Mouse (Mus musculus) embryonic facial prominence, embryonic 12.5 days (tissue): ENCODE data around the gene Pmis2. TPM values are rescaled to one million over a fixed set of nuclear protein-coding genes. Genes with fewer than 3 reads are reported as not detected.

Experiments
- ATAC-seq: fragments of 200-750 bp; cut with Nextera tagmentation; 2 replicates; pipeline ENCODE4 v1.8.0; 2017; ENCODE audit not compliant: insufficient number of reproducible peaks, insufficient read depth, low FRiP score, low TSS enrichment
- H3K27ac ChIP-seq: fragments of 300-500 bp; sonication (generic); 2 replicates; pipeline ENCODE4 v1.5.1; 2016; ENCODE audit warnings: mild to moderate bottlenecking
- H3K27me3 ChIP-seq: fragments of 300-500 bp; sonication (generic); 2 replicates; pipeline ENCODE4 v1.6.1; 2016; ENCODE audit warnings: mild to moderate bottlenecking, moderate library complexity
- H3K36me3 ChIP-seq: fragments of 300-500 bp; sonication (generic); 2 replicates; pipeline ENCODE4 v1.6.1; 2016; ENCODE audit warnings: mild to moderate bottlenecking
- H3K4me1 ChIP-seq: fragments of 300-500 bp; sonication (generic); 2 replicates; pipeline ENCODE4 v1.6.1; 2016
- H3K4me2 ChIP-seq: fragments of 300-500 bp; sonication (generic); replicated peaks from 2 replicates; pipeline ENCODE4 v1.6.1; 2016; ENCODE audit warnings: mild to moderate bottlenecking, moderate library complexity
- H3K4me3 ChIP-seq: fragments of 300-500 bp; sonication (generic); 2 replicates; pipeline ENCODE4 v1.5.1; 2016; ENCODE audit warnings: mild to moderate bottlenecking
- H3K9ac ChIP-seq: fragments of 300-500 bp; sonication (generic); 2 replicates; pipeline ENCODE4 v1.6.1; 2016; ENCODE audit warnings: mild to moderate bottlenecking, moderate library complexity
- H3K9me3 ChIP-seq: fragments of 300-500 bp; sonication (generic); 2 replicates; pipeline ENCODE4 v1.6.1; 2016; ENCODE audit warnings: mild to moderate bottlenecking, moderate library complexity
- WGBS: fragments of 180-500 bp; shearing (Covaris S2); methylation state at CpG from one replicate; pipeline ENCODE4 v1.1.7; 2016; 5-methylcytosine and 5-hydroxymethylcytosine counted together
- polyA plus RNA-seq: library from polyadenylated mRNA; unstranded; fragments of >200 nt; fragmentation: Nextera tagmentation; extraction: Ambion mirVana; gene quantifications from 2 replicates; pipeline ENCODE4 v1.2.1, GENCODE M21; 2016

Gene Pmis2
- polyA plus RNA-seq, 1 experiment from 2014 or later = not detected

DNA sequence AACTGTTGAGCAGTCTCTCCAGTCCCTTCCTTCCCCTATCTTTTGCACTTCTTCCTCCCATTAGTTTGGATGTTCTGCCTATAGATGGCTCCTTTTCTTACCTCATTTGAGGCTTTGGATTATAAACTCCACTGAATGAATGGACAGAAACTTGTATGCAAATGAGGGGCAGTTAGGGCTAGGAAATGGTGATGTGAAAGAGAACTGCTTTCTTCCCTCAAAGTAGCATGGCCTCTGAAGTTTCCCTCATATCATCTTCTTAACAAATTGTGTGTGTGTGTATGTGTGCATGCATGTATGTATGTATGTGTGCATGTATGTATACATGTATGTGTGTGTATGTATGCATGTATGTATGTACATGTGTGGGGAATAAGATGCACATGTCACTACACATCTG lies 42.4 kb downstream of the Pmis2 start:
- H3K4me2 ChIP-seq = no peak overlapping the region
- peaks cover 4% of the 10 kb centered on the region; the same call in 1 of the 2 replicates for H3K36me3 ChIP-seq
- H3K9ac ChIP-seq = no peak overlapping the region
- H3K27me3 ChIP-seq = peaks cover 33% of the 10 kb centered on the region
- no peak overlapping the region for H3K4me3 ChIP-seq
- no peak overlapping the region for H3K27ac ChIP-seq
- no peaks in the 10 kb centered on the region for H3K9me3 ChIP-seq
- peaks cover 7% of the 10 kb centered on the region; the same call in 1 of the 2 replicates for H3K4me1 ChIP-seq
- no peak for ATAC-seq

DNA sequence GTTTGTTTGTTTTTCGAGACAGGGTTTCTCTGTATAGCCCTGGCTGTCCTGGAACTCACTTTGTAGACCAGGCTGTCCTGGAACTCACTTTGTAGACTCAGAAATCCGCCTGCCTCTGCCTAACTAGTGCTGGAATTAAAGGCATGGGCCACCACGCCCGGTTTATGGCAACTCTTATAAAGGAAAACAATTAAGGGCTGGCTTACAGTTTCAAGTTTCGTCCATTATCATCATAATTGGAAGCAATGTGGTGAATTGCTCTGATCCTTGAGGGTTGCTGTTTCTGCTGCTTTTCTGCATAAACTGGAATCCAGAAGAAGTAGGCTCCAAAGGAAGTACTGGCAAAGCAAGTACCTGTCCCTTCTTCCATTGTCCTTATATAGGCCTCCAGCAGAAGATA lies 44.8 kb downstream of the Pmis2 start:
- WGBS = 77% methylated on average over 5 of the region's 5 CpGs
- Histone ChIP-seq H3K4me1 (peaks cover 7% of the 10 kb centered on the region; the same call in 1 of the 2 replicates), H3K9ac (no peak overlapping the region), H3K27me3 (peaks cover 9% of the 10 kb centered on the region), H3K36me3 (peaks cover 27% of the 10 kb centered on the region), H3K27ac (no peak overlapping the region), H3K4me2 (peak overlapping the region; percentile 86; the same call in 1 of the 2 replicates), H3K4me3 (no peak overlapping the region), H3K9me3 (no peaks in the 10 kb centered on the region)
- no peak for ATAC-seq

DNA sequence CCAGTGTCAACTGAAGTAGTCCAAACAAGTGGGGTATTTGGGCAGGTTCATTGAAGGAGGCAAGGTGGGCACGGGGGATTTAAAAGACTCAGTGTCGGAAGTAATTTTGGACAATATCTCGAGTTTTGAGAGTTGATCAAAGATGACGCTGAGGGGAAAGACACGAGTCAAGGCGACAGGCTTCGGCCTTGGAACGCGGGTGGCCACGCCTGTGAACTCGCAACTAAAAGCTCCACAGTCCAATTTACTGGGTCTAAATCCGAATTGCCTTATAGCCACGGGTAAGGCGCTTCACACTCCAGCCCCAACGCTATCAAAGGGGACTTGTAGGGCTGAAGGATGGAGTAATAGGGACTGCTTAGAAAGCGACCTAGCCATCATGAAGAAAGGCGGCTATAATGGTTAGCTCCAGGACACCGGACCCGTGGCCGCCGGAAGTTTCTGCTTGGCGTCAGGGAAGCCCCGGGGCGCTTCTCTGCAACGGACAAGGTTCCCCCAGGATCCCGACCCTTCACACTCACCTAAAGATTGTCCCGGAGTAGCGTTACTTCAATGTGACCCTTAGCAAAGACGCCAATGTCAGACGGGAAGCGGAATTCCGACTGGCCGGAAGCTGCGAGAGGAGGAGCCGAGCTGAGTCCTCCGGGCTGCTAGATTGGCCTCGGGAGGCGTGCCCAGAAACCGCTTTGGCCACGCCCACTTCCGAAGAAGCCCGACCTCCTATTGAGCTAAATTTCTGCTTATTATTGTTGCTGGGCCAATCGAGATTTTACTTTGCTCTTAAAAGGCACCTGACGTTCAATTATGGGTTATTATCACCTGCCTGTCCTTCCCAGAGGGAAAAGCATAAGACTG lies 45.6 kb downstream of the Pmis2 start, which contains the start of gene Cox6b1:
Gene Cox6b1 (minus strand): TSS at position 622 of the 855 bp plus-strand sequence.
- Histone ChIP-seq H3K4me2 (peak within 1 kb of the TSS; percentile 86), H3K27ac (peak within 1 kb of the TSS; percentile 46; the same call in 1 of the 2 replicates), H3K9ac (peak within 1 kb of the TSS; percentile 79), H3K4me3 (peak within 1 kb of the TSS; percentile 84), H3K4me1 (peaks cover 7% of the 10 kb centered on the region; the same call in 1 of the 2 replicates), H3K9me3 (no peaks in the 10 kb centered on the region), H3K36me3 (peaks cover 34% of the 10 kb centered on the region), H3K27me3 (0 out of 2 replicates have a peak, but pooled peaks cover 4% of the 10 kb centered on the region)
- 2% methylated on average over 44 of the region's 44 CpGs for WGBS
- peak; percentile 88 for ATAC-seq

Other genes starting within 250 kb of the Pmis2 start
- 2.1 and 2.9 TPM in 2 replicates for gene Nfkbid, start 249.9 kb downstream of the Pmis2 start, polyA plus RNA-seq
- gene Aplp1, start 226.1 kb downstream of the Pmis2 start, polyA plus RNA-seq = 66.5 and 74.7 TPM in 2 replicates
- 0.46 and 0.52 TPM in 2 replicates for gene Kirrel2, start 213.9 kb downstream of the Pmis2 start, polyA plus RNA-seq
- gene Nphs1, start 213.3 kb downstream of the Pmis2 start, polyA plus RNA-seq = 0.10 and 0.29 TPM in 2 replicates
- gene Prodh2, start 178.0 kb downstream of the Pmis2 start, polyA plus RNA-seq = not detected in 2 replicates
- 20.0 and 26.5 TPM in 2 replicates for gene Arhgap33, start 136.5 kb downstream of the Pmis2 start, polyA plus RNA-seq
- 8.5 and 9.2 TPM in 2 replicates for gene Hspb6, start 119.4 kb downstream of the Pmis2 start, polyA plus RNA-seq
- 15.6 and 16.0 TPM in 2 replicates for gene Proser3, start 119.3 kb downstream of the Pmis2 start, polyA plus RNA-seq
- 44.7 and 49.1 TPM in 2 replicates for gene Lin37, start 111.8 kb downstream of the Pmis2 start, polyA plus RNA-seq
- gene U2af1l4, start 108.3 kb downstream of the Pmis2 start, polyA plus RNA-seq = 94.1 TPM in 2 replicates
- 16.5 and 17.4 TPM in 2 replicates for gene Gm49396, start 108.3 kb downstream of the Pmis2 start, polyA plus RNA-seq
- gene Psenen, start 108.0 kb downstream of the Pmis2 start, polyA plus RNA-seq = 132 and 138 TPM in 2 replicates
- 4.1 and 5.5 TPM in 2 replicates for gene Igflr1, start 106.2 kb downstream of the Pmis2 start, polyA plus RNA-seq
- 11.6 and 12.6 TPM in 2 replicates for gene Kmt2b, start 82.9 kb downstream of the Pmis2 start, polyA plus RNA-seq
- gene Zbtb32, start 72.7 kb downstream of the Pmis2 start, polyA plus RNA-seq = 0.17 and 0.19 TPM in 2 replicates
- 0.37 and 0.73 TPM in 2 replicates for gene Upk1a, start 58.8 kb downstream of the Pmis2 start, polyA plus RNA-seq
- gene Cox6b1, start 45.5 kb downstream of the Pmis2 start, polyA plus RNA-seq = 761 and 784 TPM in 2 replicates
- gene Etv2, start 35.8 kb downstream of the Pmis2 start, polyA plus RNA-seq = not detected in 2 replicates
- 151 and 154 TPM in 2 replicates for gene Rbm42, start 21.3 kb downstream of the Pmis2 start, polyA plus RNA-seq
- gene Haus5, start 6.6 kb downstream of the Pmis2 start, polyA plus RNA-seq = 54.8 and 59.3 TPM in 2 replicates
- gene 2200002J24Rik, start 27.3 kb upstream of the Pmis2 start, polyA plus RNA-seq = not detected in 2 replicates
- gene Atp4a, start 40.6 kb upstream of the Pmis2 start, polyA plus RNA-seq = 0.50 and 0.96 TPM in 2 replicates
- 156 and 166 TPM in 2 replicates for gene Tmem147, start 57.9 kb upstream of the Pmis2 start, polyA plus RNA-seq
- gene Gapdhs, start 72.1 kb upstream of the Pmis2 start, polyA plus RNA-seq = 0.62 and 0.97 TPM in 2 replicates
- gene Sbsn, start 79.9 kb upstream of the Pmis2 start, polyA plus RNA-seq = 1.1 and 1.3 TPM in 2 replicates
- gene Dmkn, start 92.2 kb upstream of the Pmis2 start, polyA plus RNA-seq = 0.32 TPM in 1 of 2 replicates, not detected in the other
- 1.0 and 1.1 TPM in 2 replicates for gene Krtdap, start 116.3 kb upstream of the Pmis2 start, polyA plus RNA-seq
- 0.24 TPM in 1 of 2 replicates, not detected in the other for gene Ffar2, start 152.2 kb upstream of the Pmis2 start, polyA plus RNA-seq
- gene Ffar3, start 184.6 kb upstream of the Pmis2 start, polyA plus RNA-seq = 0.13 TPM in 1 of 2 replicates, not detected in the other
- not detected in 2 replicates for gene Ffar1, start 190.0 kb upstream of the Pmis2 start, polyA plus RNA-seq
- gene Cd22, start 208.7 kb upstream of the Pmis2 start, polyA plus RNA-seq = 0.09 and 0.17 TPM in 2 replicates
- gene Mag, start 243.3 kb upstream of the Pmis2 start, polyA plus RNA-seq = 0.26 and 0.29 TPM in 2 replicates